Mouse (Mus musculus): Measurements from ENCODE around the gene Tspan33. TPM values are rescaled to one million over a fixed set of nuclear protein-coding genes. Genes with fewer than 3 reads are reported as not detected.

Gene Tspan33
- polyA plus RNA-seq, 1 experiment from 2014 or later: 7.4 TPM

DNA sequence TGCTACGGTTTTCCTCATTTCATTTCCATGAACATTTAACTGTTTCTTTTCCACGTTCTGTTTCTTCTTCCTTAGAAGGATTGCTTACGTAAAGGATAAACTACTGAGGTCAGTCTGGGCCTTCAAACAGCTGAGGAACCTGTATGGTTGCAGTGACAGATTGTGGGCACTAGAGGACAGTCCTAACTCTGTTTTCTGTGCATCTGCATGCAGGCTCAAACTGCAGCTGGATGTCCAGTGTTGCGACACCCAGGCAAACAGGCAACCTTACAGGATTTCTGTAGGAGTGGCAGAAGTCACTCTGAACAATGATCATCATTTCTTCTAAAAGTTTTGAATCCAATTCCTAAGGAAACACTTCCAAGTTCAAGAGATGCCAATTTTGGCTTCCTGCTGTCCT is 68.5 kb downstream of the Tspan33 start:
- WGBS: 66% methylated on average over 4 of the region's 4 CpGs

GRCm38 (mm10) chr6:29766874-29767273 is 72.9 kb downstream of the Tspan33 start:
- no peaks in the 10 kb centered on the region for H3K27me3 ChIP-seq (replicated peaks; ENCODE audit: low read depth, poor library complexity, severe bottlenecking)
- H3K4me1 ChIP-seq: peaks cover 22% of the 10 kb centered on the region
- no peak for DNase-seq (ENCODE audit: low spot score)

More for the DNA sequence above, 68.5 kb downstream of the Tspan33 start:
- Histone ChIP-seq H3K4me3 (no peak overlapping the region), H3K36me3 (replicated peaks) (peaks cover 38% of the 10 kb centered on the region), H3K9me3 (no peaks in the 10 kb centered on the region), H3K4me1 (no peaks in the 10 kb centered on the region), H3K27me3 (replicated peaks; ENCODE audit: low read depth, poor library complexity, severe bottlenecking) (no peaks in the 10 kb centered on the region), H3K27ac (replicated peaks) (no peak overlapping the region)
- peak; percentile 26 for DNase-seq (ENCODE audit: low spot score)

More at GRCm38 (mm10) chr6:29766874-29767273, 72.9 kb downstream of the Tspan33 start:
- Histone ChIP-seq H3K36me3 (replicated peaks) (no peaks in the 10 kb centered on the region; the same call in none of the 2 replicates), H3K27ac (replicated peaks) (no peak overlapping the region), H3K9me3 (no peaks in the 10 kb centered on the region), H3K4me3 (no peak overlapping the region)
- WGBS: 78% methylated on average over 2 of the region's 2 CpGs

Other genes with a start within 250 kb of the Tspan33 start
- gene Atp6v1f, start 226.5 kb upstream of the Tspan33 start, polyA plus RNA-seq (2016; fragmentation: Nextera tagmentation; extraction: Ambion mirVana): 206 and 207 TPM in 2 replicates
- 0.28 TPM in 1 of 2 replicates, not detected in the other for gene Atp6v1fnb, start 222.8 kb upstream of the Tspan33 start, polyA plus RNA-seq (2016; fragmentation: Nextera tagmentation; extraction: Ambion mirVana)
- gene Kcp, start 186.3 kb upstream of the Tspan33 start, polyA plus RNA-seq (2016; fragmentation: Nextera tagmentation; extraction: Ambion mirVana): 18.5 and 21.2 TPM in 2 replicates
- gene Irf5, start 167.6 kb upstream of the Tspan33 start, polyA plus RNA-seq (2016; fragmentation: Nextera tagmentation; extraction: Ambion mirVana): 2.3 and 2.7 TPM in 2 replicates
- gene Tnpo3, start 84.3 kb upstream of the Tspan33 start, polyA plus RNA-seq (2016; fragmentation: Nextera tagmentation; extraction: Ambion mirVana): 124 and 125 TPM in 2 replicates
- gene Smo, start 41.3 kb downstream of the Tspan33 start, polyA plus RNA-seq (2016; fragmentation: Nextera tagmentation; extraction: Ambion mirVana): 56.8 and 60.9 TPM in 2 replicates
- gene Ahcyl2, start 73.8 kb downstream of the Tspan33 start, polyA plus RNA-seq (2016; fragmentation: Nextera tagmentation; extraction: Ambion mirVana): 12.0 and 14.9 TPM in 2 replicates
- gene Strip2, start 222.8 kb downstream of the Tspan33 start, polyA plus RNA-seq (2016; fragmentation: Nextera tagmentation; extraction: Ambion mirVana): 0.65 and 0.82 TPM in 2 replicates